Mouse (Mus musculus) lung, adult 2 months (tissue): Measurements from ENCODE around the gene Tat.

ENCODE experiments used
- CTCF ChIP-seq: fragments of 200-500 bp; IDR thresholded peaks from 2 replicates; pipeline ENCODE4 v1.5.1; 2011; ENCODE audit warnings: mild to moderate bottlenecking, low read length, control low read depth; ENCODE audit not compliant: insufficient read depth
- POLR2A ChIP-seq: fragments of 200-500 bp; IDR thresholded peaks from 2 replicates; pipeline ENCODE4 v1.6.1; 2011; ENCODE audit warnings: low read depth, mild to moderate bottlenecking, control low read depth, low read length, borderline replicate concordance; ENCODE audit errors: extremely low read depth

GRCm38 (mm10) chr8:109972901-109973300 is 17.3 kb upstream of the Tat start:
- TF ChIP-seq POLR2A: no peak
- TF ChIP-seq CTCF: no peak
